Mouse (Mus musculus) adrenal gland, postnatal 36 days (tissue): ENCODE measurements around the gene Onecut3. TPM values are rescaled to one million over a fixed set of nuclear protein-coding genes. Genes with fewer than 3 reads are reported as not detected.
A peak's percentile ranks its signal among the peaks of the same experiment; 100 is the strongest.

Experiments used
- DNase-seq, 2 experiments: peaks; one replicate each; pipeline ENCODE4 v3.0.0; 2021; ENCODE audit warnings: mixed read lengths in 1 of 2
- total RNA-seq, 2 experiments: library from RNA; stranded (reverse); gene quantifications; 2 replicates each; pipeline ENCODE4 v1.2.3; 2021

The Onecut3 gene
- total RNA-seq, 2 experiments from 2014 or later, result not detected

- no peak for DNase-seq
Observed at GRCm38 (mm10) chr10:80552364-80552763, 57.7 kb downstream of the Onecut3 start.

GRCm38 (mm10) chr10:80553575-80553974 is 58.9 kb downstream of the Onecut3 start:
- DNase-seq, result peak; percentile 48 to 55

GRCm38 (mm10) chr10:80553997-80554396 is 59.4 kb downstream of the Onecut3 start:
- DNase-seq, result no peak

GRCm38 (mm10) chr10:80557346-80557965 is 62.8 kb downstream of the Onecut3 start:
- peak; percentile 91 to 92 for DNase-seq

- no peak for DNase-seq
Observed at GRCm38 (mm10) chr10:80559431-80559830, 64.8 kb downstream of the Onecut3 start.

- DNase-seq, result no peak
Observed at GRCm38 (mm10) chr10:80560621-80561020, 66.0 kb downstream of the Onecut3 start.

- peak; percentile 94 to 95 for DNase-seq
Observed at GRCm38 (mm10) chr10:80561116-80561944, 66.7 kb downstream of the Onecut3 start, which contains the start of gene Rexo1. Gene Rexo1, minus strand, starts transcription at chr10:80561560.

- DNase-seq, result peak; percentile 86 to 89
Observed at GRCm38 (mm10) chr10:80566375-80567092, 71.9 kb downstream of the Onecut3 start.

Other genes starting within 250 kb of the Onecut3 start
- 100 to 1,000 TPM; 266 to 279 TPM for gene Ndufs7, start 245.7 kb upstream of the Onecut3 start, total RNA-seq
- gene Gamt, start 233.8 kb upstream of the Onecut3 start, total RNA-seq, result 100 to 1,000 TPM; 195 to 311 TPM
- gene Dazap1, start 233.3 kb upstream of the Onecut3 start, total RNA-seq, result 10 to 100 TPM; 82.1 to 90.4 TPM
- gene Rps15, start 202.4 kb upstream of the Onecut3 start, total RNA-seq, result 1,000 to 10,000 TPM; 1,173 to 1,236 TPM
- gene Apc2, start 198.9 kb upstream of the Onecut3 start, total RNA-seq, result 1 to 10 TPM in 1 of 2 experiments, under 1 TPM in 1; 0.70 to 1.5 TPM
- gene 2310011J03Rik, start 174.3 kb upstream of the Onecut3 start, total RNA-seq, result 10 to 100 TPM; 24.6 to 32.0 TPM
- 1 to 10 TPM; 2.2 to 3.3 TPM for gene Pcsk4, start 165.3 kb upstream of the Onecut3 start, total RNA-seq
- 10 to 100 TPM; 11.0 to 13.7 TPM for gene Reep6, start 164.9 kb upstream of the Onecut3 start, total RNA-seq
- 1 to 10 TPM; 7.3 to 7.7 TPM for gene Adamtsl5, start 146.4 kb upstream of the Onecut3 start, total RNA-seq
- gene Plk5, start 138.4 kb upstream of the Onecut3 start, total RNA-seq, result under 1 TPM in 1 of 2 experiments, not detected in 1; 0.26 TPM
- 10 to 100 TPM; 22.4 to 29.9 TPM for gene Mex3d, start 107.2 kb upstream of the Onecut3 start, total RNA-seq
- gene Mbd3, start 95.3 kb upstream of the Onecut3 start, total RNA-seq, result 100 to 1,000 TPM; 140 to 148 TPM
- 100 to 1,000 TPM; 876 to 886 TPM for gene Uqcr11, start 88.0 kb upstream of the Onecut3 start, total RNA-seq
- 10 to 100 TPM; 48.2 to 64.3 TPM for gene Tcf3, start 61.2 kb upstream of the Onecut3 start, total RNA-seq
- gene Atp8b3, start 44.3 kb downstream of the Onecut3 start, total RNA-seq, result 1 to 10 TPM in 1 of 2 experiments, under 1 TPM in 1; 0.43 to 1.1 TPM
- 10 to 100 TPM; 28.3 to 42.9 TPM for gene Rexo1, start 66.7 kb downstream of the Onecut3 start, total RNA-seq
- 10 to 100 TPM; 13.6 to 14.1 TPM for gene Klf16, start 82.5 kb downstream of the Onecut3 start, total RNA-seq
- 100 to 1,000 TPM; 103 to 107 TPM for gene Abhd17a, start 95.5 kb downstream of the Onecut3 start, total RNA-seq
- gene Scamp4, start 108.0 kb downstream of the Onecut3 start, total RNA-seq, result 10 to 100 TPM; 64.3 to 64.6 TPM
- gene Adat3, start 108.0 kb downstream of the Onecut3 start, total RNA-seq, result 1 to 10 TPM; 2.7 to 6.1 TPM
- 1 to 10 TPM; 1.6 to 2.6 TPM for gene Gm49322, start 111.2 kb downstream of the Onecut3 start, total RNA-seq
- 100 to 1,000 TPM; 129 to 135 TPM for gene Csnk1g2, start 128.0 kb downstream of the Onecut3 start, total RNA-seq
- 10 to 100 TPM; 61.7 to 71.2 TPM for gene Btbd2, start 162.2 kb downstream of the Onecut3 start, total RNA-seq
- gene Mknk2, start 183.3 kb downstream of the Onecut3 start, total RNA-seq, result 100 to 1,000 TPM; 178 to 198 TPM
- 10 to 100 TPM; 19.4 to 20.1 TPM for gene Mob3a, start 207.1 kb downstream of the Onecut3 start, total RNA-seq
- 10 to 100 TPM in 1 of 2 experiments, 1 to 10 TPM in 1; 9.9 to 16.6 TPM for gene Izumo4, start 207.3 kb downstream of the Onecut3 start, total RNA-seq
- 10 to 100 TPM; 80.3 to 99.6 TPM for gene Ap3d1, start 247.4 kb downstream of the Onecut3 start, total RNA-seq